Comparison of ENCODE assay signal across 17 mouse cellular contexts in the genomic region with DNA sequence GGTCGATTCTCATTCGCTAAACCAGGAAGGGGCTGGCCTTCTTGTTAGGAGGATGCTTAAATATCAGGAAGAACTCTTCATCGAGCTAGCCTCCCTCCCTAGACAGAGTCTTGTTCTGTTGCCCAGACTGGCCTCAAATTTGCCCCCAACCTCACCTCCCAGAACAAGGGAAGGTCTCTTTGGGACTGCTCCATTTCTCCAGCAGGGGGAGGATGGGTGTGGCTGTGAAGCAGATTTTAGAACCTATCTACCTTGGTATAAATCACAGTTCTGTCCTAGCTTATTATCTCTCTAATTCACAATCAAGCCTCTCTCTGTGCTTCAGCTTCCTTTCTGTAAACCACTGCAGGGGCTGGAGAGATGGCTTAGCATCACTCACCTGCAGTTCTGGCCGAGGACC.
DNase-seq lines count a peak whose midpoint lies in the region; ATAC-seq and TF ChIP-seq lines count a peak whose summit lies in the region.
"Had no signal": no experiment of that assay in that cellular context is flagged by ENCODE, and none has a peak within 500 bp of the region (broad histone marks: within the 10 kb centered on the region; RNA-seq: fewer than 3 reads in every experiment).

No protein-coding gene starts in this region.

- H3K27ac ChIP-seq in heart, adult 2 months = no peak overlapping the region
- no peak overlapping the region for H3K27ac ChIP-seq in liver, embryonic 14.5 days
- no peak overlapping the region for H3K27ac ChIP-seq in liver, embryonic 11.5 days (ENCODE audit: low read depth, low read length)
- H3K27ac ChIP-seq: embryonic facial prominence, embryonic 15.5 days; forebrain, embryonic 12.5 days; limb, embryonic 13.5 days; stomach, embryonic 15.5 days had no signal

- peak; percentile 27 for TF ChIP-seq CTCF in heart, adult 2 months (IDR thresholded peaks at IDR 0.05)
- TF ChIP-seq CTCF in liver, embryonic 14.5 days (IDR thresholded peaks at IDR 0.05; ENCODE audit: low read depth) = peak; percentile 30; the same call in 1 of the 2 replicates
- peak; percentile 47 for TF ChIP-seq CTCF in E14TG2a.4 (conservative IDR thresholded peaks at IDR 0.05; ENCODE audit: low read length)

- no peak overlapping the region for H3K4me2 ChIP-seq in liver, embryonic 14.5 days (ENCODE audit: low read depth)
- H3K4me2 ChIP-seq in liver, embryonic 11.5 days = no peak overlapping the region
- H3K4me2 ChIP-seq: embryonic facial prominence, embryonic 15.5 days; forebrain, embryonic 12.5 days; limb, embryonic 13.5 days; stomach, embryonic 15.5 days had no signal

- no peaks in the 10 kb centered on the region for H3K9me3 ChIP-seq in liver, embryonic 14.5 days (ENCODE audit: control insufficient read depth, low read length)
- no peaks in the 10 kb centered on the region for H3K9me3 ChIP-seq in liver, embryonic 11.5 days (ENCODE audit: control insufficient read depth, low read length)
- peaks cover 6% of the 10 kb centered on the region; the same call in 1 of the 2 replicates for H3K9me3 ChIP-seq in E14TG2a.4 (ENCODE audit: low read length)
- H3K9me3 ChIP-seq: embryonic facial prominence, embryonic 15.5 days; forebrain, embryonic 12.5 days; limb, embryonic 13.5 days; stomach, embryonic 15.5 days had no signal

- DNase-seq in heart, adult 2 months = no peak
- no peak for DNase-seq in heart, adult 9 months (ENCODE audit: low spot score in 2 of 2)
- DNase-seq in liver, embryonic 14.5 days (ENCODE audit: low read depth in 3 of 3, low spot score in 3 of 3) = no peak
- DNase-seq in liver, embryonic 11.5 days (ENCODE audit: low spot score) = no peak
- DNase-seq in ZHBTc4 (ENCODE audit: low read depth, low spot score) = peak; percentile 51
- no peak for DNase-seq in embryo, embryonic 11 days
- DNase-seq: cerebellum, adult 11 months; kidney, adult 18-20 months; lung, postnatal 10 days; spleen, adult 18-20 months; thymus, postnatal 14 days had no signal

- H3K79me2 ChIP-seq in heart, adult 2 months (replicated peaks; ENCODE audit: control insufficient read depth, insufficient read depth, low read length) = no peaks in the 10 kb centered on the region

- H3K4me3 ChIP-seq in heart, adult 2 months = no peak overlapping the region
- no peak overlapping the region for H3K4me3 ChIP-seq in liver, embryonic 14.5 days (ENCODE audit: insufficient read depth in 1 of 2, low read depth in 2 of 2, low read length in 2 of 2)
- H3K4me3 ChIP-seq in liver, embryonic 11.5 days (ENCODE audit: low read depth, low read length) = no peak overlapping the region
- no peak overlapping the region for H3K4me3 ChIP-seq in E14TG2a.4 (replicated peaks; ENCODE audit: low read length)
- H3K4me3 ChIP-seq: embryonic facial prominence, embryonic 15.5 days; forebrain, embryonic 12.5 days; limb, embryonic 13.5 days; stomach, embryonic 15.5 days had no signal

- no peak for TF ChIP-seq POLR2A in heart, adult 2 months (IDR thresholded peaks at IDR 0.05; ENCODE audit: insufficient read depth, low read depth, low read length)

- H3K27me3 ChIP-seq in heart, adult 2 months (ENCODE audit: control insufficient read depth, insufficient read depth, low read length) = no peaks in the 10 kb centered on the region
- H3K27me3 ChIP-seq in liver, embryonic 14.5 days (ENCODE audit: control insufficient read depth, insufficient read depth, low read length) = no peaks in the 10 kb centered on the region; the same call in 1 of the 2 replicates
- H3K27me3 ChIP-seq in liver, embryonic 11.5 days (replicated peaks; ENCODE audit: control insufficient read depth, insufficient read depth, low read length) = no peaks in the 10 kb centered on the region
- H3K27me3 ChIP-seq in E14TG2a.4 (ENCODE audit: insufficient read depth, low read length) = peaks cover 17% of the 10 kb centered on the region
- H3K27me3 ChIP-seq: embryonic facial prominence, embryonic 15.5 days; forebrain, embryonic 12.5 days; stomach, embryonic 15.5 days had no signal

- no peaks in the 10 kb centered on the region for H3K36me3 ChIP-seq in heart, adult 2 months (ENCODE audit: control insufficient read depth, insufficient read depth, low read length)
- H3K36me3 ChIP-seq in liver, embryonic 14.5 days (replicated peaks; ENCODE audit: control insufficient read depth, insufficient read depth, low read depth) = no peaks in the 10 kb centered on the region
- H3K36me3 ChIP-seq in liver, embryonic 11.5 days (ENCODE audit: control insufficient read depth, insufficient read depth, low read length) = no peaks in the 10 kb centered on the region
- no peaks in the 10 kb centered on the region for H3K36me3 ChIP-seq in E14TG2a.4 (ENCODE audit: insufficient read depth, low read length)
- H3K36me3 ChIP-seq: embryonic facial prominence, embryonic 15.5 days; forebrain, embryonic 12.5 days; limb, embryonic 13.5 days; stomach, embryonic 15.5 days had no signal

- no peak for ATAC-seq in liver, embryonic 14.5 days (ENCODE audit: insufficient read depth)
- ATAC-seq in liver, embryonic 11.5 days (replicated peaks; ENCODE audit: low FRiP score) = no peak
- ATAC-seq: activated CD4-positive, CD25-positive, alpha-beta regulatory T cell, adult 4 months had no signal

- no peaks in the 10 kb centered on the region for H3K4me1 ChIP-seq in heart, adult 2 months (ENCODE audit: control insufficient read depth, insufficient read depth, low read length)
- H3K4me1 ChIP-seq in liver, embryonic 14.5 days (replicated peaks; ENCODE audit: control insufficient read depth in 2 of 2, insufficient read depth in 2 of 2, low read length in 1 of 2) = no peaks in the 10 kb centered on the region
- H3K4me1 ChIP-seq in liver, embryonic 11.5 days (replicated peaks; ENCODE audit: control insufficient read depth, insufficient read depth, low read length) = 0 out of 2 replicates have a peak, but pooled peaks cover 2% of the 10 kb centered on the region
- H3K4me1 ChIP-seq in E14TG2a.4 (replicated peaks; ENCODE audit: low read depth, low read length) = peaks cover 14% of the 10 kb centered on the region

- intact Hi-C loops in heart, adult 2 months (cut with DNase I) = no loop called here

- WGBS in heart, adult 2 months = 88% methylated on average over 4 of the region's 4 CpGs
- 61% methylated on average over 4 of the region's 4 CpGs for WGBS in liver, embryonic 14.5 days (ENCODE audit: insufficient replicate concordance)
- 78% methylated on average over 4 of the region's 4 CpGs for WGBS in liver, embryonic 11.5 days

- no peak overlapping the region for H3K9ac ChIP-seq in heart, adult 2 months (ENCODE audit: low read depth, low read length)
- H3K9ac ChIP-seq in liver, embryonic 14.5 days (replicated peaks) = no peak overlapping the region
- no peak overlapping the region for H3K9ac ChIP-seq in liver, embryonic 11.5 days (ENCODE audit: low read depth, low read length)
- H3K9ac ChIP-seq: embryonic facial prominence, embryonic 15.5 days; forebrain, embryonic 12.5 days; limb, embryonic 13.5 days; stomach, embryonic 15.5 days had no signal

- TF ChIP-seq EP300 in heart, adult 2 months (IDR thresholded peaks at IDR 0.05; ENCODE audit: insufficient read depth, low read depth, low read length) = no peak
- TF ChIP-seq EP300 in liver, embryonic 14.5 days (IDR thresholded peaks at IDR 0.05; ENCODE audit: low read depth) = no peak
